Mouse (Mus musculus): ENCODE measurements at regions not wholly inside any gene's neighbourhood (a gene's known extent, or its start where the extent isn't known, plus 50 kb on each side); places are given as distances from the start of the nearest gene placed in this dataset.

DNA sequence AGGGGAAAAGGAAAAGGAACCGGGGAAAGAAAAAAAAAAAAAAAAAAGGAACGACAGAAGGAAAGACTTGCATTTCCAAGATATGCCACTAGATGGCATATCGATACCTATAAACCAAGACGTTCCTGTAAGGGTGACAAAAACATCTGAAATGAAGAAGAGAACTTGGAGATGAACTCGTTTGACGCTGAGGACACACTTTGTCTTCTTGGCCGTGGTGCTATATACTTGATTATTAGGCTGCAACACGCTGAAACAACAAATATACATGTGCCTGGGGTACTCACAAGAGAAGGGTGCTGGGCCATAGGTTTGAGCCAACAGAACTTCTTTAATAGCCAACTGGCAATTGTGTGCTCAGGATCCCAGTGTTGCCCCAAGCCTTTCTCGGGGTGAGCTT is 71.2 kb upstream of the Gm34302 start:
- peak; percentile 88 for TF ChIP-seq CTCF (IDR thresholded peaks at IDR 0.05; ENCODE audit: low read depth)
- no peak for TF ChIP-seq EP300 (optimal IDR thresholded peaks at IDR 0.05)

All from stomach, postnatal 0 days (tissue).